Mouse (Mus musculus) liver, adult 2 months (tissue): ENCODE measurements around the gene Mgat4a. TPM values are rescaled to one million over a fixed set of nuclear protein-coding genes. Genes with fewer than 3 reads are reported as not detected.
"Not testable (repeated sequence)": the region's sequence is repeated elsewhere in the genome, so short reads cannot be mapped to it uniquely, and the experiment has no call there.

Experiments used
- DNase-seq: peaks from one replicate; pipeline ENCODE4 v3.0.0-alpha.2; 2011; ENCODE audit warnings: low read depth, low spot score; ENCODE audit errors: extremely low read depth
- H3K27ac ChIP-seq: fragments of 200-500 bp; replicated peaks from 2 replicates; pipeline ENCODE4 v1.5.1; 2012; ENCODE audit warnings: low read depth, mild to moderate bottlenecking, control low read depth, inconsistent platforms, low read length; ENCODE audit not compliant: insufficient read depth
- H3K27me3 ChIP-seq: fragments of 200-500 bp; 2 replicates; pipeline ENCODE4 v1.6.1; 2012; ENCODE audit warnings: mild to moderate bottlenecking, moderate library complexity, low read length, inconsistent platforms; ENCODE audit not compliant: control insufficient read depth, insufficient read depth
- H3K36me3 ChIP-seq: fragments of 200-500 bp; 2 replicates; pipeline ENCODE4 v1.6.1; 2012; ENCODE audit warnings: low read length, inconsistent platforms; ENCODE audit not compliant: control insufficient read depth, insufficient read depth
- H3K4me1 ChIP-seq: fragments of 200-500 bp; 2 replicates; pipeline ENCODE4 v1.6.1; 2011; ENCODE audit warnings: low read length; ENCODE audit not compliant: control insufficient read depth, insufficient read depth
- H3K4me3 ChIP-seq: fragments of 200-500 bp; 2 replicates; pipeline ENCODE4 v1.5.1; 2011; ENCODE audit warnings: low read depth, mild to moderate bottlenecking, control low read depth, low read length, moderate library complexity; ENCODE audit not compliant: insufficient read depth
- H3K79me2 ChIP-seq: fragments of 200-500 bp; 2 replicates; pipeline ENCODE4 v1.6.1; 2012; ENCODE audit warnings: inconsistent platforms, mild to moderate bottlenecking, low read length, moderate library complexity; ENCODE audit not compliant: control insufficient read depth, insufficient read depth
- H3K9ac ChIP-seq: fragments of 200-500 bp; 2 replicates; pipeline ENCODE4 v1.6.1; 2012; ENCODE audit warnings: low read depth, mild to moderate bottlenecking, control low read depth, inconsistent platforms, low read length
- CTCF ChIP-seq: fragments of 200-500 bp; IDR thresholded peaks from 2 replicates; pipeline ENCODE4 v1.5.1; 2011; ENCODE audit warnings: low read depth, low read length, control low read depth
- POLR2A ChIP-seq: fragments of 200-500 bp; IDR thresholded peaks from 2 replicates; pipeline ENCODE4 v1.6.1; 2011; ENCODE audit warnings: low read length, control low read depth; ENCODE audit not compliant: insufficient read depth; ENCODE audit errors: extremely low read depth
- WGBS: fragments of 180-500 bp; shearing (Covaris S2); methylation state at CpG from one replicate; pipeline ENCODE4 v1.1.7; 2018; 5-methylcytosine and 5-hydroxymethylcytosine counted together
- polyA plus RNA-seq: library from polyadenylated mRNA; depleted of rRNA; stranded (reverse); fragments of >200 nt; gene quantifications from 2 replicates; pipeline ENCODE4 v1.2.3, GENCODE M21; 2012
- total RNA-seq: library from RNA; depleted of rRNA; stranded (reverse); fragments of >200 nt; gene quantifications from 2 replicates; pipeline ENCODE4 v1.2.3, GENCODE M21; 2014

The Mgat4a gene
- total and polyA plus RNA-seq, 2 experiments: 0.21 to 1.5 TPM

DNA sequence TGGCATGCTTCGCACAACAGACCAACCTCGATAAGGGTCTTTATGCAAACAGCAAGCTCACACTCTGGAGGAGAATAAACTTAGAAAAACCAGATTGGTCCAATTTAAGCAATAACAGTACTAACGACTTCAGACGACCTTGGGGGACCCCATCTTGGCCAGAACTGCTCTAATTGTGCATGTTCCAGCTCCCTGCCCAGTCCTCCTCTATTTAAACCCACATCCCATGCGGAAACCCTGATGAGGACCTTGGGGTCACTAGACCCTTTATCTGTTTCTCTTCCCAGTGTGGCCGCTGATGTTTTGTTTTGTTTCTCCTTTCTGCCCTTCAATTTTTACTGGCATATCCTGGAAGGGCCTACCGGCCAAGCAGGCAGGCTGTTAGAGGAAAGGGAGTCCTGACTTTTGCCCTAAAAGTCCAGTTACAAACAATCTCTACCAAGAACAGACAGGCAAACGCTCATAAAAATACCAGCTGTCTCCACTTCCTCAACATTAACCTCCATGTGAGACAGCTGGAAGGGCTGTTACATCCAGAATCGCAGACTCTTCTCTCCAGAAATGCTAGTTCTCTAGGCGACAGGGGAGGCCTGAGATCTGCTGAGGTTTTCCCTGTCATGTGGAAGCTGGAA is 36.0 kb downstream of the Mgat4a start:
- WGBS: 70% methylated on average over 10 of the region's 10 CpGs
- H3K27ac ChIP-seq: no peak overlapping the region
- no peak overlapping the region for H3K4me3 ChIP-seq
- no peaks in the 10 kb centered on the region for H3K36me3 ChIP-seq
- TF ChIP-seq CTCF (no peak), POLR2A (no peak)
- no peaks in the 10 kb centered on the region for H3K4me1 ChIP-seq
- H3K79me2 ChIP-seq: no peaks in the 10 kb centered on the region
- no peaks in the 10 kb centered on the region for H3K27me3 ChIP-seq
- H3K9ac ChIP-seq: no peak overlapping the region
- no peak for DNase-seq

DNA sequence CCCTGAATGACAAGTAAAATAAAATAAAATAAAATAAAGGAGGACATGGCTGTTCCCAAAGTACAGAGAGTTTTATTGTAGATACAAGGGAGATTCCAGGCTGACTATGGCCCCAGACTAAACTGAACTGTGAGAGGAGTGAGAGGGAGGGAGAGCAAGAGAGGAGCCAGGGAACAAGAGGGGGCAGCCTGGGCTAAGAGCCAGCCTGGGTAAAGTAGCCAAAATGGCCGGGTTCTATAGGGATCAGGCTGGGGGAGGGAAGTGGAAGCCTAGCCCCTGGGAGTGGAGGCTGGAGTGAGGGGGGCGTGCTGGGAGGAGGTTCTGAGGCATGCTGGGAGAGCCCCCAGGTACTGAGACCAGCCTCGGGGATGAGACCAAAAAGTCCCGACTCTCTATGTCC is 37.2 kb downstream of the Mgat4a start:
- no peaks in the 10 kb centered on the region for H3K36me3 ChIP-seq
- no peak overlapping the region for H3K4me3 ChIP-seq
- no peak overlapping the region for H3K9ac ChIP-seq
- H3K4me1 ChIP-seq: no peaks in the 10 kb centered on the region
- no peaks in the 10 kb centered on the region for H3K79me2 ChIP-seq
- DNase-seq: no peak
- TF ChIP-seq CTCF (no peak), POLR2A (no peak)
- no peak overlapping the region for H3K27ac ChIP-seq
- no peaks in the 10 kb centered on the region for H3K27me3 ChIP-seq
- 70% methylated on average over 4 of the region's 4 CpGs for WGBS

DNA sequence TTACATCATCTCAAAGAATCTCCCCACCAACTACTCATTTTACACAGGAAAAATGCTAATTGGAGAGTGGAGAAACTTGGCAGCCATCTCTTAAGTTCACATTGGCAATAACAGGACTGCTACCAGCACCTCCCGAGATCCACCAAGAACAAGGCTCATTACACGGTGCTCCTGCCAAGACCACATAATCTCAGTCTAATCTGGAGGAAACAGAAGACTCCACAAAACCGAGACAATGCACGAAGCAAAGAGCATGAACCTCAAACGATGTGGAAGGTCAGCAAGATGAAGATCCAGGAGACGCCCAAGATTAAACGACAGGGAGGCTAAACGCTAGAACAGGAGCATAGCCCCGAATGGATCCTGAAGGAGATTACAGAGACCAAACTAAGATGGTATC is 38.5 kb downstream of the Mgat4a start:
- no peaks in the 10 kb centered on the region for H3K36me3 ChIP-seq
- no peak overlapping the region for H3K27ac ChIP-seq
- 79% methylated on average over 9 of the region's 9 CpGs for WGBS
- H3K4me3 ChIP-seq: no peak overlapping the region
- no peaks in the 10 kb centered on the region for H3K79me2 ChIP-seq
- H3K27me3 ChIP-seq: no peaks in the 10 kb centered on the region
- DNase-seq: no peak
- no peak for TF ChIP-seq POLR2A
- no peak for TF ChIP-seq CTCF
- no peaks in the 10 kb centered on the region for H3K4me1 ChIP-seq
- no peak overlapping the region for H3K9ac ChIP-seq

DNA sequence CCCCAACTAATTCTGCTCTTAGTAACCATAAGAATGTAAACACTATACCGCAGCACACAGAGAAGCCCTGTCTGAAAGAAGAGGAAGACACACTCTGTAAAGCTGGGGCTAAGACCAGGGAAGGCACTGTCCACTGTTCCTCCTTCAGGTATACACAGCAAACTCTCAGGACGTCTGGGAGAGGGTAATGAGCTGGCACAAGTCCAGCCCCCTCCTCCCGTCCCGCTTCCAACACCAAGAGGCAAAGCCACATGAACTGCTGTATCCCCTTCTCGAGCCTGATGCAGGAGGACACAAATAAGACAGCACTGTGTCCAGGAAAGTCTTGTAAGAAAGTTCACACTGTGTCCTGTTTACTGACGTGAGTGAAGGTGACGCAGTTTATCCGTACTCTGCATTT is 40.1 kb downstream of the Mgat4a start:
- no peak for DNase-seq
- no peaks in the 10 kb centered on the region for H3K27me3 ChIP-seq
- H3K4me1 ChIP-seq: no peaks in the 10 kb centered on the region
- no peak overlapping the region for H3K9ac ChIP-seq
- no peak overlapping the region for H3K4me3 ChIP-seq
- no peaks in the 10 kb centered on the region for H3K79me2 ChIP-seq
- TF ChIP-seq POLR2A (no peak), CTCF (no peak)
- H3K27ac ChIP-seq: no peak overlapping the region
- WGBS: 66% methylated on average over 8 of the region's 8 CpGs
- no peaks in the 10 kb centered on the region for H3K36me3 ChIP-seq

DNA sequence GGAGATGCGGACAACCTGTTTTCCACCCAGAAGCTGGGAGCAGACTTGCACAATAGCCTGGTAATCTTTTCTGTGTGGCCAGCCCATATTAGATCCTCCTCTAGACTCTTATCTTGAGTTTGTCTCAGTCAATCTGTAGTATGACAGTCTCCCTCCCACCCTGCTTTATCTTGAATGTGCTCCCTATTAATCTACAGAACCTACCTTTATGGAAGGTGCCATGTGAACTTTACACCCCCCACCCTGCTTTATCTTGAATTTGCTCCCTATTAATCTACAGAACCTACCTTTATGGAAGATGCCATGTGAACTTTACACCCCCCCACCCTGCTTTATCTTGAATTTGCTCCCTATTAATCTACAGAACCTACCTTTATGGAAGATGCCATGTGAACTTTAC is 41.4 kb downstream of the Mgat4a start:
- not testable (repeated sequence) for DNase-seq, H3K4me3 ChIP-seq, H3K36me3 ChIP-seq, H3K9ac ChIP-seq, H3K27ac ChIP-seq, H3K27me3 ChIP-seq, H3K4me1 ChIP-seq, H3K79me2 ChIP-seq
- WGBS: 92% methylated on average over 1 of the region's 1 CpGs

DNA sequence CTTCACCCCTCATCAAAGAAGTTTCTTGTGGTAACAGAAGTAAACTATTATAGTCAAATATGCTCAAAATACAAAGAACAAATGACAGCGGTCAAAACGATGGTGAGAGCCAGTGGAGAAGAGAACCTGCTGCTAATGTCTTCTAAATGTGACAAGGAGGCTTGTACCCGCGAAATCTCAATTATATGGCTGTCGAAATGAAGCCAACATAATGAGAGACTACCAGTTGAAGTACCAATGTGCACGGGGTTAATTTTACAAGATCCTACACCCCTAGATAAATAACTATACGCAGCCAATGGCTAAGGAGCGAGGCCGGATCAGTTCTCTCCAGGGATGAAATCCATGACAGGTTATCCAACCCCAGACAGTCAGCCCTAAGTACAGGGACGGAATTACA is 41.9 kb downstream of the Mgat4a start:
- 85% methylated on average over 10 of the region's 10 CpGs for WGBS
- no peak for DNase-seq
- Histone ChIP-seq H3K79me2 (no peaks in the 10 kb centered on the region), H3K27me3 (no peaks in the 10 kb centered on the region), H3K4me3 (no peak overlapping the region), H3K9ac (no peak overlapping the region), H3K36me3 (no peaks in the 10 kb centered on the region), H3K4me1 (no peaks in the 10 kb centered on the region), H3K27ac (no peak overlapping the region)
- TF ChIP-seq POLR2A (no peak), CTCF (no peak)
